Mouse (Mus musculus): ENCODE data around the gene Tmem30b. TPM values are rescaled to one million over a fixed set of nuclear protein-coding genes. Genes with fewer than 3 reads are reported as not detected.

The Tmem30b gene
- total RNA-seq (2014; rRNA removed), result 0.38 and 1.2 TPM in 2 replicates
- polyA plus RNA-seq (2015; fragmentation: Nextera tagmentation; extraction: Ambion mirVana), result 0.36 and 0.53 TPM in 2 replicates

DNA sequence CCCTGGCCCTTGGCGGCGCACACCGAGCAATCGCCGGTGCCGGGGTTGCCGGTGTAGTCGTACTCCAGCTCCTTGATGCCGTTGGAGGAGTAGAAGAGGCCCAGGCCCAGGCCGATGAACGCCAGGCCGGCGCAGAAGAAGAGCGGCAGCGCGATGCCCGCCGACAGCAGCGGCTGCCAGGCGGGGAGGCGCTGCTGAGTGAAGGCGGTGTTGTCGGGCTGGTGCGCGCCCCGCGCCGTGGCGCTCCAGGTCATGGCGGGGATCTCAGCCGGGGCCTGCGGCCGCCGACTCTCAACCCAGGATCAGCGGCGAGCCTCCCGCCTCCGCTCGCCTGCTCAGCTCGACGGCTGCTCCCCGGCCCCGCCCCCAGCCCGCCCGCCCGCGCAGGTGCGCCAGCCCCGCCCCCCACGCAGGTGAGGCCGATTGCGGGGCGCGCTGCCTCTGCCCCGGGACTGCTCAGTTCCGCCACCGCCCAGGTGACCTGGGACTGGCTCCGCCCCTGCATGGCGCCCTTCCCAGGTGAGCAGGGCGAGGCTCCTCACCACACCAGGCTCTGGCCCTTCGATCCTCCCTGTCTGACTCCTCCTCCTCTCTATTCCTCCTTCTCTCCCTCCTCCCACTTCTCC, at the start of gene Tmem30b:
Tmem30b (minus strand) TSS at position 307 of the 626 bp plus-strand sequence.
- Histone ChIP-seq H3K27ac (ENCODE audit: low read depth, low read length) (no peak within 1 kb of the TSS), H3K36me3 (ENCODE audit: insufficient read depth, low read length) (no peaks in the 10 kb centered on the region), H3K9me3 (ENCODE audit: low read length) (no peaks in the 10 kb centered on the region), H3K4me2 (ENCODE audit: low read depth, low read length, poor library complexity, severe bottlenecking) (peak within 1 kb of the TSS; percentile 48), H3K4me1 (ENCODE audit: insufficient read depth, low read length) (peaks cover 6% of the 10 kb centered on the region; the same call in 1 of the 2 replicates), H3K9ac (replicated peaks; ENCODE audit: low read length, poor library complexity, severe bottlenecking) (no peak within 1 kb of the TSS), H3K27me3 (ENCODE audit: insufficient read depth, low read length) (peaks cover 51% of the 10 kb centered on the region), H3K4me3 (ENCODE audit: low read depth, low read length) (peak within 1 kb of the TSS; percentile 29)
- TF ChIP-seq CTCF (IDR thresholded peaks at IDR 0.05), result no peak
- peak; percentile 41; the same call in 1 of the 2 replicates for ATAC-seq (ENCODE audit: low FRiP score)
- 1% methylated on average over 43 of the region's 61 CpGs for WGBS
- no peak for DNase-seq (ENCODE audit: low spot score)

DNA sequence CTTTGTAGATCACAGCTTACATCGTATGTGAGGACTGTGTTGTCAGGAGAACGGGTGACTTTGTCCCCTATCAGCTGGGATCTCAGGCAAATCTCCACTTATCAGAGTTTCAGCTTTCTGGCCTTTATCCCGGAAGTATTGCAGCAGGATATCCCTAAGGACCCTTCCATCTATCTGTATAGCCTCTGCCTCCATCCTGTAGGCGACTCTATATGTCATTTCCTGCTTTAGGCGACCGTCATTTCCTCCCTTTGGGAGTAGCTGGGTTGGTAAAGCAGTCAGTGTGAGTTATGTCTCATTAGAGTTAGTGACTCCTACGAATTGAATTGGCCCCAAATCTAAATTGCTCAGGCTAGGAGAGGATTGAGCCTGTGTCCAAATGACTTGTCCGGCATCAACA, 49.0 kb upstream of the Tmem30b start:
- no peaks in the 10 kb centered on the region for H3K9me3 ChIP-seq (ENCODE audit: low read length)
- no peak for TF ChIP-seq CTCF (IDR thresholded peaks at IDR 0.05)

DNA sequence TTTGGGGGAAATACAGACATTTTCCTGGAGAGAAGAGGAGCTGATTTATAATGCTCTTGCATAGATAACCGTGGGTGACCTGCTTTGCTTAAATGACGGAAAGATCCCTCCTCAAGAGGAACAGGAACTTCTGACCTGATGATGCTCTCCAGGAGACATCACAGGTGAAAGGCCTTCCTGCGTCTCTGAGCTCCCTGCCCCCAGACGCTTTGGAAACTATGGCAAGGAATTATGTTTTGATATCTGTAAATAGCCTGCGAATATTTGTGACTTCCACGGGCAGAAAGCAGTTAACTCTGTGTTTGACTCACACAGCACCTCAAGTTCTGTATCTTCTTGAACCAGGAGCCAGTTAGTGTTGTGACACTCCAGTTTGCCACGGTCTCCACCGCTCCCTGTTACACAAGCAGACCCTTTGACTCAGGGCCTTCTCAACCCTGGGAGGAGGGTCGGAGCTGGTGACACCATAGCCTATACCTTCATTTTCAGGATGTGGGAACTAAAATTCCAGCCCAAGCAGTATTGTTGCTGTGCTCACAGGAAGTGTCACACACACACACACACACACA, 48.1 kb upstream of the Tmem30b start:
- no peaks in the 10 kb centered on the region for H3K9me3 ChIP-seq (ENCODE audit: low read length)
- no peak overlapping the region for H3K4me2 ChIP-seq (ENCODE audit: low read depth, low read length, poor library complexity, severe bottlenecking)
- no peaks in the 10 kb centered on the region for H3K27me3 ChIP-seq (ENCODE audit: insufficient read depth, low read length)
- no peak for ATAC-seq (ENCODE audit: low FRiP score)
- H3K27ac ChIP-seq (ENCODE audit: low read depth, low read length), result no peak overlapping the region
- no peak for DNase-seq (ENCODE audit: low spot score)
- WGBS, result 82% methylated on average over 9 of the region's 9 CpGs
- no peaks in the 10 kb centered on the region for H3K36me3 ChIP-seq (ENCODE audit: insufficient read depth, low read length)
- no peak overlapping the region for H3K9ac ChIP-seq (replicated peaks; ENCODE audit: low read length, poor library complexity, severe bottlenecking)
- TF ChIP-seq CTCF (IDR thresholded peaks at IDR 0.05), result no peak
- H3K4me3 ChIP-seq (ENCODE audit: low read depth, low read length), result no peak overlapping the region
- no peaks in the 10 kb centered on the region for H3K4me1 ChIP-seq (ENCODE audit: insufficient read depth, low read length)

More for the DNA sequence above, 49.0 kb upstream of the Tmem30b start:
- Histone ChIP-seq H3K9ac (replicated peaks; ENCODE audit: low read length, poor library complexity, severe bottlenecking) (no peak overlapping the region), H3K36me3 (ENCODE audit: insufficient read depth, low read length) (no peaks in the 10 kb centered on the region), H3K27ac (ENCODE audit: low read depth, low read length) (no peak overlapping the region), H3K4me1 (ENCODE audit: insufficient read depth, low read length) (no peaks in the 10 kb centered on the region), H3K4me2 (ENCODE audit: low read depth, low read length, poor library complexity, severe bottlenecking) (no peak overlapping the region), H3K4me3 (ENCODE audit: low read depth, low read length) (no peak overlapping the region), H3K27me3 (ENCODE audit: insufficient read depth, low read length) (no peaks in the 10 kb centered on the region)
- DNase-seq (ENCODE audit: low spot score) (no peak), ATAC-seq (ENCODE audit: low FRiP score) (no peak)
- 82% methylated on average over 8 of the region's 8 CpGs for WGBS

DNA sequence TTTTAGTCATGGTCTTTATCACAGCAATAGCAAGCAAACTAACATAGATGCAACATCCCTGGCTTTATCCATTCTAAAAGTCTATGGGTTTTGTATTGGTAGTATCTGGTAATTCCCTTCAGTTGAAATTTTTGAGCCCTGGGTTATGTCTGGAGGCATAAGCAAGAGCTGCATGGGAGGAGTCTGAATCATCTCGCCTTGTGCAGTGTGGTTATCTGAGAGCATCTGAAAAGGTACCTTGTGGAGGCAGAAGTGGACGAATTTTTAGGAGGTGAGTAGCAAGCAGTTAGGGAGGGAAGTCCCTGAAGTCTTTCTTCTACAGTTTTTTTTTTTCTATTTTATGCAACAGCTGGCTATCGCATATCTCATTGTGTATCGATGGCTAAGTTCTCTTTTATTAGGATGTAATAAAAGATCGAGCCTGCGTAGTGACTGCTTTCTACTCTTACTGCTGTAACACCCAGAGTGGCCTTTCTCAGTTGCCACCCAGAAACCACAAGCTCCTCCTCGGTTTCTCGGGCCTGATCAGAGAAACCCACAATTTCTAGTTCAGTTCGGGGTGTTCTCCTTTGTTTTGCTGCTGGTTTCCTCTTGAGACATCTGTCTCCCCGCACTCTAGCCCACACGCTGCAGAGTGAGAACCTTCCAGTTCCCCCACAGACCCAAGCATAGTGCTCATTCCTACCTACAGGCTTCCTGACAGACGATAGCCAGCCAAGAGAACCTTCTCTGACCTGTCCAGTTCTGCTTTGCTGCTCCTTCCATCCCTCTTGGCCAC, 47.0 kb upstream of the Tmem30b start:
- ATAC-seq (ENCODE audit: low FRiP score) (no peak), DNase-seq (ENCODE audit: low spot score) (no peak)
- no peak overlapping the region for H3K4me3 ChIP-seq (ENCODE audit: low read depth, low read length)
- no peaks in the 10 kb centered on the region for H3K36me3 ChIP-seq (ENCODE audit: insufficient read depth, low read length)
- 88% methylated on average over 12 of the region's 12 CpGs for WGBS
- H3K4me1 ChIP-seq (ENCODE audit: insufficient read depth, low read length), result no peaks in the 10 kb centered on the region
- no peak overlapping the region for H3K4me2 ChIP-seq (ENCODE audit: low read depth, low read length, poor library complexity, severe bottlenecking)
- H3K27ac ChIP-seq (ENCODE audit: low read depth, low read length), result no peak overlapping the region
- no peaks in the 10 kb centered on the region for H3K27me3 ChIP-seq (ENCODE audit: insufficient read depth, low read length)
- no peak overlapping the region for H3K9ac ChIP-seq (replicated peaks; ENCODE audit: low read length, poor library complexity, severe bottlenecking)
- no peaks in the 10 kb centered on the region for H3K9me3 ChIP-seq (ENCODE audit: low read length)
- no peak for TF ChIP-seq CTCF (IDR thresholded peaks at IDR 0.05)

DNA sequence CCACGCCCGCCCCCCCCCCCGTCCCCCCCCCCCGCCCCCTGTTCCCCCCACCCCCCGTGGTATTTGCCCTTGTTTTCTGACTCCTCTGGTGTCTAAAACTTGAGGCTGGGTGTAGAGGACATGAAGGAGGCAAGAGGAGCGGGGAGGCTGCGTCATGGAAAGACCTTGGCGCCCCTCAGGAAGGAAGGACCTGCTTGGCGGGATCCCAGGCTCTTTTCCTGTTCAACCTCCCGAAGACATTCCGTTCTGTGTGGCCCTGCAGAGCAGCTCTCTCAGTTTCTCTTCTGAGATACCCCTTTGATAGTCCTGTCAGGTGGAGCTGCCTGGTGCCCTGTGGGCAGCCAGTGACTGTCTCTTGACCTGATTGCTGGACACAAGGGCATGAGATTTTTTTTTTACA, 45.4 kb upstream of the Tmem30b start:
- Histone ChIP-seq H3K4me3 (ENCODE audit: low read depth, low read length) (no peak overlapping the region), H3K27me3 (ENCODE audit: insufficient read depth, low read length) (no peaks in the 10 kb centered on the region), H3K4me2 (ENCODE audit: low read depth, low read length, poor library complexity, severe bottlenecking) (no peak overlapping the region), H3K9me3 (ENCODE audit: low read length) (no peaks in the 10 kb centered on the region), H3K4me1 (ENCODE audit: insufficient read depth, low read length) (no peaks in the 10 kb centered on the region), H3K9ac (replicated peaks; ENCODE audit: low read length, poor library complexity, severe bottlenecking) (no peak overlapping the region), H3K36me3 (ENCODE audit: insufficient read depth, low read length) (no peaks in the 10 kb centered on the region), H3K27ac (ENCODE audit: low read depth, low read length) (no peak overlapping the region)
- no peak for TF ChIP-seq CTCF (IDR thresholded peaks at IDR 0.05)
- WGBS, result 75% methylated on average over 6 of the region's 11 CpGs
- DNase-seq (ENCODE audit: low spot score) (no peak), ATAC-seq (ENCODE audit: low FRiP score) (no peak)
